10 mouse cellular contexts compared by ENCODE assay signal in genomic region chr4:137907979-137908378, GRCm38 (mm10). TPM values are rescaled to one million over a fixed set of nuclear protein-coding genes. Genes with fewer than 3 reads are reported as not detected.
DNase-seq lines count a peak whose midpoint lies in the region; ATAC-seq and TF ChIP-seq lines count a peak whose summit lies in the region.
"Had no signal": no experiment of that assay in that cellular context is flagged by ENCODE, and none has a peak within 500 bp of the region (broad histone marks: within the 10 kb centered on the region; RNA-seq: fewer than 3 reads in every experiment).

No protein-coding gene starts in this region.

- no peak overlapping the region for H3K4me2 ChIP-seq in hindbrain, embryonic 11.5 days (replicated peaks; ENCODE audit: low read depth, low read length)
- H3K4me2 ChIP-seq in heart, embryonic 13.5 days = no peak overlapping the region
- no peak overlapping the region for H3K4me2 ChIP-seq in liver, embryonic 11.5 days
- H3K4me2 ChIP-seq in hindbrain, embryonic 14.5 days (replicated peaks) = no peak overlapping the region
- H3K4me2 ChIP-seq in midbrain, embryonic 16.5 days (ENCODE audit: low read length) = no peak overlapping the region

- H3K27me3 ChIP-seq in hindbrain, embryonic 10.5 days (ENCODE audit: insufficient read depth, poor library complexity, severe bottlenecking) = peaks cover 8% of the 10 kb centered on the region; the same call in 1 of the 2 replicates
- H3K27me3 ChIP-seq in hindbrain, embryonic 11.5 days (ENCODE audit: control insufficient read depth, insufficient read depth, low read length) = no peaks in the 10 kb centered on the region
- 0 out of 2 replicates have a peak, but pooled peaks cover 3% of the 10 kb centered on the region for H3K27me3 ChIP-seq in heart, embryonic 13.5 days (replicated peaks)
- no peaks in the 10 kb centered on the region for H3K27me3 ChIP-seq in liver, embryonic 11.5 days (replicated peaks; ENCODE audit: control insufficient read depth, insufficient read depth, low read length)
- H3K27me3 ChIP-seq in hindbrain, embryonic 14.5 days (ENCODE audit: control insufficient read depth, insufficient read depth, low read length) = no peaks in the 10 kb centered on the region
- H3K27me3 ChIP-seq in midbrain, embryonic 16.5 days (ENCODE audit: control insufficient read depth, insufficient read depth, low read depth, low read length) = no peaks in the 10 kb centered on the region

- no peak for DNase-seq in hindbrain, embryonic 10.5 days (ENCODE audit: low spot score)
- DNase-seq in hindbrain, embryonic 11.5 days (ENCODE audit: low spot score) = no peak
- DNase-seq in brain, embryonic 14.5 days (ENCODE audit: low read depth) = peak; percentile 79
- DNase-seq in lung, postnatal 14 days = peak; percentile 76
- no peak for DNase-seq in liver, embryonic 11.5 days (ENCODE audit: low spot score)
- DNase-seq in hindbrain, embryonic 14.5 days (ENCODE audit: low spot score) = no peak
- DNase-seq: layer of hippocampus, postnatal 36 days had no signal

- TF ChIP-seq POLR2A in brain, embryonic 14.5 days (IDR thresholded peaks at IDR 0.05; ENCODE audit: borderline replicate concordance, extremely low read depth, insufficient read depth, insufficient read length, poor library complexity, severe bottlenecking) = no peak

- TF ChIP-seq CTCF in brain, embryonic 14.5 days (IDR thresholded peaks at IDR 0.05; ENCODE audit: borderline replicate concordance, extremely low read depth, insufficient read depth, insufficient read length) = no peak

- H3K9ac ChIP-seq in hindbrain, embryonic 11.5 days (ENCODE audit: low read depth, low read length) = no peak overlapping the region
- H3K9ac ChIP-seq in heart, embryonic 13.5 days = peak overlapping the region; percentile 37; the same call in 1 of the 2 replicates
- H3K9ac ChIP-seq in liver, embryonic 11.5 days (ENCODE audit: low read depth, low read length) = no peak overlapping the region
- no peak overlapping the region for H3K9ac ChIP-seq in hindbrain, embryonic 14.5 days
- H3K9ac ChIP-seq in midbrain, embryonic 16.5 days (ENCODE audit: low read depth, low read length) = no peak overlapping the region

- H3K9me3 ChIP-seq in hindbrain, embryonic 10.5 days = no peaks in the 10 kb centered on the region
- H3K9me3 ChIP-seq in hindbrain, embryonic 11.5 days (ENCODE audit: control insufficient read depth, low read length) = no peaks in the 10 kb centered on the region
- H3K9me3 ChIP-seq in heart, embryonic 13.5 days = no peaks in the 10 kb centered on the region
- H3K9me3 ChIP-seq in liver, embryonic 11.5 days (ENCODE audit: control insufficient read depth, low read length) = no peaks in the 10 kb centered on the region
- H3K9me3 ChIP-seq in hindbrain, embryonic 14.5 days (ENCODE audit: control insufficient read depth, low read length) = no peaks in the 10 kb centered on the region
- no peaks in the 10 kb centered on the region for H3K9me3 ChIP-seq in midbrain, embryonic 16.5 days (replicated peaks; ENCODE audit: control insufficient read depth, low read length, poor library complexity, severe bottlenecking)

- H3K4me1 ChIP-seq in hindbrain, embryonic 10.5 days (replicated peaks) = peaks cover 35% of the 10 kb centered on the region
- no peaks in the 10 kb centered on the region; the same call in 1 of the 2 replicates for H3K4me1 ChIP-seq in hindbrain, embryonic 11.5 days (replicated peaks; ENCODE audit: control insufficient read depth, insufficient read depth, low read length)
- peaks cover 32% of the 10 kb centered on the region for H3K4me1 ChIP-seq in heart, embryonic 13.5 days
- H3K4me1 ChIP-seq in liver, embryonic 11.5 days (replicated peaks; ENCODE audit: control insufficient read depth, insufficient read depth, low read length) = peaks cover 8% of the 10 kb centered on the region
- peaks cover 2% of the 10 kb centered on the region; the same call in 1 of the 2 replicates for H3K4me1 ChIP-seq in hindbrain, embryonic 14.5 days (replicated peaks; ENCODE audit: control insufficient read depth, insufficient read depth, low read length)
- peaks cover 1% of the 10 kb centered on the region for H3K4me1 ChIP-seq in midbrain, embryonic 16.5 days (ENCODE audit: control insufficient read depth, insufficient read depth, low read length)

- no peak for ATAC-seq in hindbrain, embryonic 11.5 days (ENCODE audit: low FRiP score)
- ATAC-seq in heart, embryonic 13.5 days (ENCODE audit: extremely low read depth, insufficient number of reproducible peaks, low FRiP score, low TSS enrichment) = peak; percentile 18; the same call in 1 of the 2 replicates
- no peak for ATAC-seq in liver, embryonic 11.5 days (replicated peaks; ENCODE audit: low FRiP score)
- ATAC-seq in hindbrain, embryonic 14.5 days (ENCODE audit: low FRiP score) = no peak
- no peak for ATAC-seq in midbrain, embryonic 16.5 days

- 72% methylated on average over 13 of the region's 13 CpGs for WGBS in hindbrain, embryonic 10.5 days
- WGBS in hindbrain, embryonic 11.5 days = 72% methylated on average over 13 of the region's 13 CpGs
- WGBS in heart, embryonic 13.5 days = 31% methylated on average over 13 of the region's 13 CpGs
- 70% methylated on average over 13 of the region's 13 CpGs for WGBS in liver, embryonic 11.5 days
- 57% methylated on average over 13 of the region's 13 CpGs for WGBS in hindbrain, embryonic 14.5 days
- 67% methylated on average over 13 of the region's 13 CpGs for WGBS in midbrain, embryonic 16.5 days

- H3K27ac ChIP-seq in hindbrain, embryonic 10.5 days = 0 out of 2 replicates have a peak overlapping the region, but pooled peaks have one; percentile 37
- no peak overlapping the region for H3K27ac ChIP-seq in hindbrain, embryonic 11.5 days (ENCODE audit: low read depth, low read length)
- H3K27ac ChIP-seq in heart, embryonic 13.5 days (replicated peaks) = 0 out of 2 replicates have a peak overlapping the region, but pooled peaks have one; percentile 20
- H3K27ac ChIP-seq in liver, embryonic 11.5 days (ENCODE audit: low read depth, low read length) = no peak overlapping the region
- H3K27ac ChIP-seq in hindbrain, embryonic 14.5 days = no peak overlapping the region
- no peak overlapping the region for H3K27ac ChIP-seq in midbrain, embryonic 16.5 days (ENCODE audit: low read length)
- H3K27ac ChIP-seq: macrophage had no signal

- H3K4me3 ChIP-seq in hindbrain, embryonic 10.5 days = no peak overlapping the region
- H3K4me3 ChIP-seq in hindbrain, embryonic 11.5 days (ENCODE audit: low read depth, low read length) = no peak overlapping the region
- H3K4me3 ChIP-seq in heart, embryonic 13.5 days = no peak overlapping the region
- no peak overlapping the region for H3K4me3 ChIP-seq in liver, embryonic 11.5 days (ENCODE audit: low read depth, low read length)
- H3K4me3 ChIP-seq in hindbrain, embryonic 14.5 days (replicated peaks; ENCODE audit: low read length) = no peak overlapping the region
- no peak overlapping the region for H3K4me3 ChIP-seq in midbrain, embryonic 16.5 days (ENCODE audit: low read depth, low read length)

- H3K36me3 ChIP-seq in hindbrain, embryonic 10.5 days = 0 out of 2 replicates have a peak, but pooled peaks cover 5% of the 10 kb centered on the region
- H3K36me3 ChIP-seq in hindbrain, embryonic 11.5 days (ENCODE audit: control insufficient read depth, insufficient read depth, low read length) = no peaks in the 10 kb centered on the region
- no peaks in the 10 kb centered on the region for H3K36me3 ChIP-seq in heart, embryonic 13.5 days
- no peaks in the 10 kb centered on the region for H3K36me3 ChIP-seq in liver, embryonic 11.5 days (ENCODE audit: control insufficient read depth, insufficient read depth, low read length)
- H3K36me3 ChIP-seq in hindbrain, embryonic 14.5 days (replicated peaks; ENCODE audit: control insufficient read depth, insufficient read depth) = no peaks in the 10 kb centered on the region
- H3K36me3 ChIP-seq in midbrain, embryonic 16.5 days (ENCODE audit: control insufficient read depth, insufficient read depth, low read length) = no peaks in the 10 kb centered on the region

RNA-seq across cellular contexts. Expression of gene Ece1, which starts 45.9 kb away (rescaled TPM):
- polyA plus RNA-seq in hindbrain, embryonic 10.5 days (2016; fragmentation: Nextera tagmentation; extraction: Ambion mirVana) = 33.7 and 37.6 TPM in 2 replicates
- polyA plus RNA-seq in hindbrain, embryonic 11.5 days (2014; fragmentation: Nextera tagmentation; extraction: Ambion mirVana) = 25.1 and 29.2 TPM in 2 replicates
- polyA plus RNA-seq in brain, embryonic 14.5 days (2012; rRNA removed) = 6.5 and 15.8 TPM in 2 replicates
- 77.4 and 78.9 TPM in 2 replicates for polyA plus RNA-seq in heart, embryonic 13.5 days (2015; fragmentation: Nextera tagmentation; extraction: Ambion mirVana)
- polyA plus RNA-seq in liver, embryonic 11.5 days (2014; fragmentation: Nextera tagmentation; extraction: Ambion mirVana) = 51.9 and 61.4 TPM in 2 replicates
- 22.6 and 25.0 TPM in 2 replicates for polyA plus RNA-seq in hindbrain, embryonic 14.5 days (2014; fragmentation: Nextera tagmentation; extraction: Ambion mirVana)
- polyA plus RNA-seq in midbrain, embryonic 16.5 days (2015; fragmentation: Nextera tagmentation; extraction: Ambion mirVana) = 20.8 and 21.3 TPM in 2 replicates

Comparison
In these comparisons a context has a peak if more than half of its experiments do, and no peak if none do; other contexts are left out.
1. H3K27ac ChIP-seq: peak in hindbrain, embryonic 10.5 days (single experiment) and heart, embryonic 13.5 days (single experiment); none in hindbrain, embryonic 11.5 days (single experiment), liver, embryonic 11.5 days (single experiment), hindbrain, embryonic 14.5 days (single experiment) and midbrain, embryonic 16.5 days (single experiment).
2. DNase-seq: peak in brain, embryonic 14.5 days (single experiment) and lung, postnatal 14 days (single experiment); none in hindbrain, embryonic 10.5 days (single experiment), hindbrain, embryonic 11.5 days (single experiment), liver, embryonic 11.5 days (single experiment) and hindbrain, embryonic 14.5 days (single experiment).